Mouse (Mus musculus): Measurements from ENCODE around the gene Cmip.
A peak's percentile ranks its signal among the peaks of the same experiment; 100 is the strongest.

- TF ChIP-seq CTCF (IDR thresholded peaks at IDR 0.05; ENCODE audit: control insufficient read depth, insufficient read depth, insufficient read length) (peak; percentile 68), MYOG (IDR thresholded peaks at IDR 0.05; ENCODE audit: control insufficient read depth, extremely low read depth, insufficient read length) (no peak), FOSL1 (IDR thresholded peaks at IDR 0.05; ENCODE audit: insufficient read depth, low read length, poor library complexity, severe bottlenecking) (no peak), MYOD1 (IDR thresholded peaks at IDR 0.05; ENCODE audit: control insufficient read depth, insufficient read length, low read depth) (no peak), CEBPB (IDR thresholded peaks at IDR 0.05; ENCODE audit: low read depth) (no peak)
These were observed 122.3 kb downstream of the Cmip start for GRCm38 (mm10) chr8:117379131-117379530.

Measured in C2C12 (cell line).